In the genomic region with DNA sequence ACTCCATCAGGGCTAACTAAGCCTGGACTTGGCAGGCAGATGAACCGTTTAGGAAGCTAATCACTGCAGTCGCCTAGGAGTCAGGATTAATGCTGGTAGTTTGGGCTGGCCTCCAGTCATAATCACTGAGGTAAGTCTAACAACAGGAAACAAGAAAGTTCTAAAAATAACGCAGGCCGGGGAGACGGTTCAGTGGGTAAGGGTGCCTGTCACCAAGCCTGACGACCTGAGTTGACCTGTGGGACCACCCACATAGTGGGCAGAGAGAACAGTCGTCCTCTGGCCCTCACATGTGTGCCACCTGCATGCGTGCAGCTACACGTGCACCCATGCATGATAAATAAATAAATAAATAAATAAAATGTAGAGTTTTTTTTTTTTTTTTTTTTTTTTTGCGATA, we compare ENCODE assay signal across 15 mouse cellular contexts. TPM values are rescaled to one million over a fixed set of nuclear protein-coding genes. Genes with fewer than 3 reads are reported as not detected.
DNase-seq lines count a peak whose midpoint lies in the region; ATAC-seq and TF ChIP-seq lines count a peak whose summit lies in the region.
"Had no signal": no experiment of that assay in that cellular context is flagged by ENCODE, and none has a peak within 500 bp of the region (broad histone marks: within the 10 kb centered on the region; RNA-seq: fewer than 3 reads in every experiment).

No protein-coding gene starts in this region.

- peak overlapping the region; percentile 31; the same call in 1 of the 2 replicates for H3K27ac ChIP-seq in bone marrow, adult 2 months (ENCODE audit: control insufficient read depth, insufficient read depth, low read depth, low read length, poor library complexity)
- no peak overlapping the region for H3K27ac ChIP-seq in kidney, postnatal 0 days
- H3K27ac ChIP-seq: limb, embryonic 13.5 days; lung, embryonic 15.5 days had no signal

- no peaks in the 10 kb centered on the region for H3K36me3 ChIP-seq in kidney, postnatal 0 days (ENCODE audit: insufficient read depth, low read length)
- H3K36me3 ChIP-seq: limb, embryonic 13.5 days; lung, embryonic 15.5 days had no signal

- WGBS in bone marrow, adult 2 months: 17% methylated on average over 10 of the region's 10 CpGs
- 17% methylated on average over 10 of the region's 10 CpGs for WGBS in kidney, postnatal 0 days

- no peaks in the 10 kb centered on the region for H3K27me3 ChIP-seq in kidney, postnatal 0 days (ENCODE audit: insufficient read depth, low read length)
- H3K27me3 ChIP-seq: lung, embryonic 15.5 days had no signal

- 0 out of 2 replicates have a peak overlapping the region, but pooled peaks have one; percentile 10 for H3K9ac ChIP-seq in kidney, postnatal 0 days (ENCODE audit: low read depth, low read length)
- H3K9ac ChIP-seq: limb, embryonic 13.5 days; lung, embryonic 15.5 days had no signal

- ATAC-seq in kidney, postnatal 0 days (replicated peaks; ENCODE audit: low FRiP score, low read depth): peak; percentile 63

- H3K4me2 ChIP-seq in kidney, postnatal 0 days (ENCODE audit: low read length): 0 out of 2 replicates have a peak overlapping the region, but pooled peaks have one; percentile 5
- H3K4me2 ChIP-seq: limb, embryonic 13.5 days; lung, embryonic 15.5 days had no signal

- H3K4me1 ChIP-seq in bone marrow, adult 2 months (ENCODE audit: control insufficient read depth, insufficient read depth, low read length): no peaks in the 10 kb centered on the region; the same call in 1 of the 2 replicates
- 0 out of 2 replicates have a peak, but pooled peaks cover 7% of the 10 kb centered on the region for H3K4me1 ChIP-seq in kidney, postnatal 0 days (replicated peaks; ENCODE audit: insufficient read depth, low read length)
- H3K4me1 ChIP-seq: lung, embryonic 15.5 days had no signal

- H3K9me3 ChIP-seq in kidney, postnatal 0 days (replicated peaks; ENCODE audit: low read length): no peaks in the 10 kb centered on the region
- H3K9me3 ChIP-seq: limb, embryonic 13.5 days; lung, embryonic 15.5 days had no signal

- TF ChIP-seq POLR2A in bone marrow, adult 2 months (IDR thresholded peaks at IDR 0.05; ENCODE audit: borderline replicate concordance, control insufficient read depth, low read depth, low read length): no peak

- peak; percentile 27 for DNase-seq in heart, postnatal 4 days
- DNase-seq in heart, postnatal 25 days (ENCODE audit: low spot score): no peak
- peak; percentile 92 for DNase-seq in A20 (ENCODE audit: low read depth, low spot score)
- peak; percentile 58 for DNase-seq in kidney, postnatal 0 days (ENCODE audit: low spot score)
- DNase-seq in frontal cortex, adult 2 months (ENCODE audit: extremely low spot score in 1 of 2, low spot score in 1 of 2): no peak
- DNase-seq in layer of hippocampus, adult 18-20 months (ENCODE audit: low spot score in 2 of 2): no peak
- DNase-seq: cerebellum, postnatal 36 days; thymus, postnatal 4 days had no signal

- intact Hi-C loops in heart, postnatal 25 days (cut with DNase I): no loop called here

- no peak overlapping the region for H3K4me3 ChIP-seq in bone marrow, adult 2 months (replicated peaks; ENCODE audit: control insufficient read depth, low read depth, low read length)
- H3K4me3 ChIP-seq in kidney, postnatal 0 days (replicated peaks; ENCODE audit: low read depth, low read length): no peak overlapping the region
- H3K4me3 ChIP-seq: erythroblast, embryonic 14.5 days; limb, embryonic 13.5 days; lung, embryonic 15.5 days had no signal

- no peak for TF ChIP-seq CTCF in bone marrow, adult 2 months (IDR thresholded peaks at IDR 0.05; ENCODE audit: control insufficient read depth, insufficient read depth, low read length)
- no peak for TF ChIP-seq CTCF in kidney, postnatal 0 days (IDR thresholded peaks at IDR 0.05; ENCODE audit: low read depth)

RNA-seq across cellular contexts. Expression of a gene that starts 13.4 kb away (rescaled TPM):
- under 1 TPM; 0.79 to 0.88 TPM for total RNA-seq in heart, postnatal 4 days (2021)
- total RNA-seq in heart, postnatal 25 days (2021): under 1 TPM; 0.13 to 0.25 TPM
- polyA plus RNA-seq in bone marrow, adult 2 months (2011; ENCODE audit: insufficient read depth, insufficient read length, low replicate concordance, missing spikeins): not detected in 2 replicates
- polyA plus RNA-seq in kidney, postnatal 0 days (2015; fragmentation: Nextera tagmentation; extraction: Ambion mirVana): 0.32 and 0.43 TPM in 2 replicates
- 2.5 and 2.9 TPM in 2 replicates for polyA plus RNA-seq in frontal cortex, adult 2 months (2012; rRNA removed)
- 1 to 10 TPM; 1.6 to 2.1 TPM for total RNA-seq in layer of hippocampus, adult 18-20 months (2021)
- total RNA-seq: gastrocnemius, adult 8-10 months had no signal
- polyA plus RNA-seq: erythroblast, embryonic 14.5 days had no signal

RNA-seq across cellular contexts. Expression of a gene that starts 24.6 kb away (rescaled TPM):
- total RNA-seq in heart, postnatal 4 days (2021): under 1 TPM; 0.26 to 0.81 TPM
- total RNA-seq in heart, postnatal 25 days (2021): under 1 TPM; 0.13 to 0.25 TPM
- polyA plus RNA-seq in bone marrow, adult 2 months (2011; ENCODE audit: insufficient read depth, insufficient read length, low replicate concordance, missing spikeins): 0.84 and 6.3 TPM in 2 replicates
- 0.06 and 0.11 TPM in 2 replicates for polyA plus RNA-seq in kidney, postnatal 0 days (2015; fragmentation: Nextera tagmentation; extraction: Ambion mirVana)
- 5.0 and 5.8 TPM in 2 replicates for polyA plus RNA-seq in frontal cortex, adult 2 months (2012; rRNA removed)
- total RNA-seq in layer of hippocampus, adult 18-20 months (2021): 1 to 10 TPM; 3.0 to 3.1 TPM
- polyA plus RNA-seq: erythroblast, embryonic 14.5 days had no signal

RNA-seq across cellular contexts. Expression of a gene that starts 55.1 kb away (rescaled TPM):
- total RNA-seq in heart, postnatal 4 days (2021): under 1 TPM; 0.17 to 0.25 TPM
- not detected for total RNA-seq in heart, postnatal 25 days (2021)
- not detected in 2 replicates for polyA plus RNA-seq in bone marrow, adult 2 months (2011; ENCODE audit: insufficient read depth, insufficient read length, low replicate concordance, missing spikeins)
- 0.78 and 0.96 TPM in 2 replicates for polyA plus RNA-seq in kidney, postnatal 0 days (2015; fragmentation: Nextera tagmentation; extraction: Ambion mirVana)
- polyA plus RNA-seq in frontal cortex, adult 2 months (2012; rRNA removed): 55.1 and 55.7 TPM in 2 replicates
- total RNA-seq in layer of hippocampus, adult 18-20 months (2021): 10 to 100 TPM; 18.7 to 23.2 TPM
- total RNA-seq: gastrocnemius, adult 8-10 months had no signal
- polyA plus RNA-seq: erythroblast, embryonic 14.5 days had no signal

RNA-seq across cellular contexts. Expression of a gene that starts 58.1 kb away (rescaled TPM):
- not detected for total RNA-seq in heart, postnatal 4 days (2021)
- not detected for total RNA-seq in heart, postnatal 25 days (2021)
- polyA plus RNA-seq in bone marrow, adult 2 months (2011; ENCODE audit: insufficient read depth, insufficient read length, low replicate concordance, missing spikeins): not detected in 2 replicates
- polyA plus RNA-seq in kidney, postnatal 0 days (2015; fragmentation: Nextera tagmentation; extraction: Ambion mirVana): 0.13 TPM in 1 of 2 replicates, not detected in the other
- polyA plus RNA-seq in frontal cortex, adult 2 months (2012; rRNA removed): 0.08 TPM in 1 of 2 replicates, not detected in the other
- total RNA-seq in layer of hippocampus, adult 18-20 months (2021): not detected
- total RNA-seq: gastrocnemius, adult 8-10 months; heart, postnatal 14 days; layer of hippocampus, postnatal 10 days had no signal
- polyA plus RNA-seq: erythroblast, embryonic 14.5 days; limb, embryonic 13.5 days; lung, embryonic 15.5 days had no signal

Comparison
In these comparisons a context has a peak if more than half of its experiments do, and no peak if none do; other contexts are left out.
1. DNase-seq: peak in heart, postnatal 4 days (single experiment), A20 (single experiment) and kidney, postnatal 0 days (single experiment); none in heart, postnatal 25 days (single experiment), frontal cortex, adult 2 months (0 of 2) and layer of hippocampus, adult 18-20 months (0 of 2).
2. RNA of a gene that starts 55.1 kb away (total RNA-seq): 18.7 to 23.2 TPM in layer of hippocampus, adult 18-20 months; 0.17 to 0.25 TPM in heart, postnatal 4 days and not detected in heart, postnatal 25 days; every median in the first group is over 10 times any median in the second.